Mouse (Mus musculus): ENCODE measurements at regions not wholly inside any gene's neighbourhood (a gene's known extent, or its start where the extent isn't known, plus 50 kb on each side); places are given as distances from the start of the nearest gene placed in this dataset.

DNA sequence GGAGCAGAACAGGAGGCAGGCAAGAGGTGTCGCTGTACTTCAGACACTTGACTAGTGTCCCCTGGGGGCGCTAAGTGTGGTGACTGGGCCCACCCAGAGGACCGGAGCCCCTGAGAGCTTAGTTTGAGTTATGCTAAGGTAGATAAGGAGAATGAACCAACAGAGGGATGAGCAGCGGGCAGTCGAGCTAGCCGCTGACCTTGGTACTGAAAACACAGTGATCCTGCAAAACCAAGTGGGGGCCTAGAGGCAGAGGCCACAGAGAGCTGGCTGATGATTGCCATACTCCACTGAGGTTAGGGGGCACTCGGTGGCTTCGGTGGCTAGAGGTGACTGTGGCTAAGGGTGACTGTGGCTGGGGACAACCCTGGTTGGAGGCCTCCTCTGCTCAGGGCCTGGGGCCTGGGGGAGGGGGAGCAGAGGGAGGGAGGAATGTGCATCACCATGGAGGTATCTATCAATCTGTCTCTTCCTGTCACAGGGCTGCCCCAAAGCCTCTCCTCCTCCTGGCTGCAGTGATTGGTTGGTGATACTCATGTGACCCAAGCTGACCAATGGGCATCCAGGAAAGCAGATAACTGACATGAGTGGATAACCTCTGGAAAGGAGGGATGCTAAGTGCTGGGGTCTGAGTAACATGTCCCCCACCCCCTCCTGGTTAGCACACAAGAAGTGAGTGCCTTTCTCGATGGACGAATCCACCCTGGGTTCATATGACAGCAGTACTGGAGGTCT, 80.3 kb upstream of the Igsf21 start:
- no peak overlapping the region for H3K4me3 ChIP-seq (ENCODE audit: insufficient read depth, poor library complexity, severe bottlenecking)
- no peaks in the 10 kb centered on the region for H3K36me3 ChIP-seq (ENCODE audit: control insufficient read depth, insufficient read depth)
- TF ChIP-seq MYOD1 (IDR thresholded peaks at IDR 0.05; ENCODE audit: control insufficient read depth, insufficient read length, low read depth) (no peak), MAX (IDR thresholded peaks at IDR 0.05) (no peak), MYOG (IDR thresholded peaks at IDR 0.05; ENCODE audit: control insufficient read depth, extremely low read depth, insufficient read length) (no peak), CTCF (IDR thresholded peaks at IDR 0.05; ENCODE audit: control insufficient read depth, insufficient read depth, insufficient read length) (no peak), FOSL1 (IDR thresholded peaks at IDR 0.05; ENCODE audit: insufficient read depth, low read length, poor library complexity, severe bottlenecking) (no peak), USF1 (IDR thresholded peaks at IDR 0.05; ENCODE audit: low read depth) (no peak)
- H3K27me3 ChIP-seq (ENCODE audit: control insufficient read depth, insufficient read depth, insufficient read length): no peaks in the 10 kb centered on the region
- no peaks in the 10 kb centered on the region for H3K79me3 ChIP-seq (ENCODE audit: low read depth)
- H3ac ChIP-seq (ENCODE audit: control insufficient read depth, insufficient read length, low read depth): no peak overlapping the region
- no peaks in the 10 kb centered on the region for H3K79me2 ChIP-seq (ENCODE audit: control insufficient read depth, insufficient read depth)

GRCm38 (mm10) chr4:140325677-140326052, 79.1 kb upstream of the Igsf21 start:
- H3K36me3 ChIP-seq (ENCODE audit: control insufficient read depth, insufficient read depth): no peaks in the 10 kb centered on the region
- no peak overlapping the region for H3K4me3 ChIP-seq (ENCODE audit: insufficient read depth, poor library complexity, severe bottlenecking)

DNA sequence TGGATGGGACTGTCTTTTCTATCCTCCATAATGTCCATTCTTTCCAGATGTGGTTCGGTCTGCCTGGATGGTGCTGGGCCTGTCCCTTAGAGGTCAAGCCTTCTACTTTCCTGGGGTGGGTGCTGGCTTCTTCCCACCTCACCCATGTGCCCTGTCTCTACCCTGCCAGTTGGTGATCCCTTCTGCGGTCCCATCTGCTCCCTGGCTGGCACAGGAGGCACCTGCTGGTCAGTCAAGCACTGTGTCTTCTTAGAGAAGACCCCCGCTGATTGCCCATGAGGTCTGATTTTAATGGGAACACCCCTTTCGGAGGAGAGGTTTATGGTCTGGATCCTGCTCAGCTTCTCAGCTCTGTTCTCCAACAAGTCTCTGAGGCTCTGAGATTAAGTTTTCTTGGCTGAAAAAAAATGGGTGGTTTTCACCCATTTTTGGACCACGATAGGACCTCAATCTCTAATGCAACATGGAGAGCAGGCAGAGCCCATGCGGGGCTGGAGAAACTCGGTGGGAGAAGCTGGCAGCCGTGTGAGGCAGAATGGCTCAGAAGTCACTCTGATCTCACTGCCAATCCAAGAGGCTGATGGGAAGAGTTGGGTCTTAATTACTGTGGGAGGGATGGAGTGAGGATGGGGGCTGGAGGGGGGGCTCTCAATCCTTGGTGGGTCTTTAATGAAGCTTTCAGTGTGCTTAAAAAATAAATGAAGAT, 78.5 kb upstream of the Igsf21 start:
- H3ac ChIP-seq (ENCODE audit: control insufficient read depth, insufficient read length, low read depth): no peak overlapping the region
- H3K27me3 ChIP-seq (ENCODE audit: control insufficient read depth, insufficient read depth, insufficient read length): no peaks in the 10 kb centered on the region
- no peak overlapping the region for H3K4me3 ChIP-seq (ENCODE audit: insufficient read depth, poor library complexity, severe bottlenecking)
- TF ChIP-seq MYOD1 (IDR thresholded peaks at IDR 0.05; ENCODE audit: control insufficient read depth, insufficient read length, low read depth): no peak
- no peaks in the 10 kb centered on the region for H3K79me3 ChIP-seq (ENCODE audit: low read depth)
- H3K79me2 ChIP-seq (ENCODE audit: control insufficient read depth, insufficient read depth): no peaks in the 10 kb centered on the region
- H3K36me3 ChIP-seq (ENCODE audit: control insufficient read depth, insufficient read depth): no peaks in the 10 kb centered on the region

More at GRCm38 (mm10) chr4:140325677-140326052, 79.1 kb upstream of the Igsf21 start:
- Histone ChIP-seq H3K79me2 (ENCODE audit: control insufficient read depth, insufficient read depth) (no peaks in the 10 kb centered on the region), H3ac (ENCODE audit: control insufficient read depth, insufficient read length, low read depth) (no peak overlapping the region), H3K27me3 (ENCODE audit: control insufficient read depth, insufficient read depth, insufficient read length) (no peaks in the 10 kb centered on the region), H3K79me3 (ENCODE audit: low read depth) (no peaks in the 10 kb centered on the region)
- TF ChIP-seq FOSL1 (IDR thresholded peaks at IDR 0.05; ENCODE audit: insufficient read depth, low read length, poor library complexity, severe bottlenecking): no peak
- TF ChIP-seq CTCF (IDR thresholded peaks at IDR 0.05; ENCODE audit: control insufficient read depth, insufficient read depth, insufficient read length): no peak
- no peak for TF ChIP-seq MAX (IDR thresholded peaks at IDR 0.05)
- TF ChIP-seq CEBPB (IDR thresholded peaks at IDR 0.05; ENCODE audit: low read depth): no peak
- TF ChIP-seq MYOG (IDR thresholded peaks at IDR 0.05; ENCODE audit: control insufficient read depth, extremely low read depth, insufficient read length): no peak
- TF ChIP-seq USF1 (IDR thresholded peaks at IDR 0.05; ENCODE audit: low read depth): no peak
- no peak for TF ChIP-seq MYOD1 (IDR thresholded peaks at IDR 0.05; ENCODE audit: control insufficient read depth, insufficient read length, low read depth)

GRCm38 (mm10) chr4:140320120-140320921, 73.7 kb upstream of the Igsf21 start:
- TF ChIP-seq FOSL1 (IDR thresholded peaks at IDR 0.05; ENCODE audit: insufficient read depth, low read length, poor library complexity, severe bottlenecking): no peak
- no peak for TF ChIP-seq CEBPB (IDR thresholded peaks at IDR 0.05; ENCODE audit: low read depth)
- no peak for TF ChIP-seq MYOG (IDR thresholded peaks at IDR 0.05; ENCODE audit: control insufficient read depth, extremely low read depth, insufficient read length)
- TF ChIP-seq MAX (IDR thresholded peaks at IDR 0.05): no peak
- TF ChIP-seq USF1 (IDR thresholded peaks at IDR 0.05; ENCODE audit: low read depth): no peak
- no peak for TF ChIP-seq CTCF (IDR thresholded peaks at IDR 0.05; ENCODE audit: control insufficient read depth, insufficient read depth, insufficient read length)
- TF ChIP-seq MYOD1 (IDR thresholded peaks at IDR 0.05; ENCODE audit: control insufficient read depth, insufficient read length, low read depth): no peak
- no peaks in the 10 kb centered on the region for H3K79me2 ChIP-seq (ENCODE audit: control insufficient read depth, insufficient read depth)
- no peaks in the 10 kb centered on the region for H3K79me3 ChIP-seq (ENCODE audit: low read depth)
- no peaks in the 10 kb centered on the region for H3K36me3 ChIP-seq (ENCODE audit: control insufficient read depth, insufficient read depth)
- H3K27me3 ChIP-seq (ENCODE audit: control insufficient read depth, insufficient read depth, insufficient read length): no peaks in the 10 kb centered on the region
- no peak overlapping the region for H3K4me3 ChIP-seq (ENCODE audit: insufficient read depth, poor library complexity, severe bottlenecking)
- H3ac ChIP-seq (ENCODE audit: control insufficient read depth, insufficient read length, low read depth): no peak overlapping the region

GRCm38 (mm10) chr4:140312635-140313034, 66.1 kb upstream of the Igsf21 start:
- Histone ChIP-seq H3K27me3 (ENCODE audit: control insufficient read depth, insufficient read depth, insufficient read length) (no peaks in the 10 kb centered on the region), H3K79me2 (ENCODE audit: control insufficient read depth, insufficient read depth) (no peaks in the 10 kb centered on the region), H3K4me3 (ENCODE audit: insufficient read depth, poor library complexity, severe bottlenecking) (no peak overlapping the region), H3K36me3 (ENCODE audit: control insufficient read depth, insufficient read depth) (no peaks in the 10 kb centered on the region), H3K79me3 (ENCODE audit: low read depth) (no peaks in the 10 kb centered on the region), H3ac (ENCODE audit: control insufficient read depth, insufficient read length, low read depth) (no peak overlapping the region)
- TF ChIP-seq MYOD1 (IDR thresholded peaks at IDR 0.05; ENCODE audit: control insufficient read depth, insufficient read length, low read depth) (no peak), MYOG (IDR thresholded peaks at IDR 0.05; ENCODE audit: control insufficient read depth, extremely low read depth, insufficient read length) (no peak), CEBPB (IDR thresholded peaks at IDR 0.05; ENCODE audit: low read depth) (no peak), FOSL1 (IDR thresholded peaks at IDR 0.05; ENCODE audit: insufficient read depth, low read length, poor library complexity, severe bottlenecking) (no peak)

Measured in C2C12 (cell line).